Mouse (Mus musculus) R1 (cell line): ENCODE measurements at regions not wholly inside any gene's neighbourhood (a gene's known extent, or its start where the extent isn't known, plus 50 kb on each side); places are given as distances from the start of the nearest gene placed in this dataset.
A peak's percentile ranks its signal among the peaks of the same experiment; 100 is the strongest.

Source experiments
- DNase-seq: peaks from one replicate; pipeline ENCODE4 v3.0.0-alpha.2; 2018; ENCODE audit warnings: low read depth, low spot score

DNA sequence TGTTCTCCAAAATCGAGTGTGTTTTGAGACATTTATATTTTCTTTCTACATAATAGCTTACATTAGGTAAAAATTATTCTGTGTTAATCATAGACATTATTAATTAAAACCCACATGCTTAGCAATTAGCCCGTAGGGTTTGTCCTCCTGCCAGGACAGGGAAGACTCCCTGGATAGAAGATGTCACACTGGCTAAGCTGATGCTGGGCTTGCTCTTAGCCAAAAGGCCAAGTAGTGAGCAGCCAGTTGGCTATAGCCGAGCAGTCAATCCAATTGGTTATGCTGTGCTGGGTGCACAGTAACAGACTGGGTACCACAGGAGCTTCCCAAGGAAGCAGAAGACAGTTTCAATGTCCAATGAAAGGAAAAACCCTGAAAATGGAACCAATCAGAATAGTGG is 166.0 kb upstream of the Rnf219 start:
- no peak for DNase-seq

- DNase-seq: no peak
Observed at GRCm38 (mm10) chr14:104676810-104677209, 154.4 kb upstream of the Rnf219 start.

GRCm38 (mm10) chr14:104661696-104662095 is 139.3 kb upstream of the Rnf219 start:
- no peak for DNase-seq

DNA sequence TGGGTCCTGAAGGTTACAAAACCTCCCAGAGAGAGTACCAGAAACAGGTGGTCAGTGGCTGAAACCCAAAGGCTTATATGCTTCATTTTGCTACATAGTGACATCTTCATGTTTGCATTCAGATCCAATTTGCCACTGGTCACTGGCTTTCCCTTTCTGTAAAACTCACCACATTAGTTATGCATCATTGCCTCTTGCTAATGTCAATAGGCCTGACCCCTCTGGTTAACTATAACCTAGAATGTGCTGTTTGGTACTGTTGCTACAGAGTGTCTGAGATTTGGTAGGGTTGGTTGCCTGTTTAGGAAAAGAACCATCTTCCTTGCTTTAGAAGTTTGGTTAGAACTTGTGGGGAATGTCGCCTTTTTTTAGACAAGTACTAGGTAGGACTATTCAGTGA is 136.3 kb upstream of the Rnf219 start:
- no peak for DNase-seq

DNA sequence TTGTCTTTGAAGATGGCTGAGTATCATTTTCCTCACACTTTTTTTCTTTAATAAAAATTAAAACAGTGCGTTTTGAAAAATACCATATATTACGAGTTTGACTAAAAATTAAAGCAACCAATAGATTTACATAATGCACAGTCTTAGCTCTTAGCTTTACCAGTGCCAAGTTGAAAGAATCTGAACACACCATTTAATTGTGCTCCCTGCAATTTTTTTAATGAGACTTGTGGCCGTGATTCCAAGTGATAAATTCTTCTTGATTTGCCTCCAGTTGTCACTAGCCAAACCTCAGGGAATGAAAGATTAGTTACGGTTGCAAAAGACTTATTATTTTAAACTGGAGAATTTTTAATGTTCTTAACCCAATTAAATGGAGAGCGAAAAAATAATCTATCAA is 127.5 kb upstream of the Rnf219 start:
- DNase-seq: no peak

- DNase-seq: no peak
Observed at GRCm38 (mm10) chr14:104644626-104645025, 122.2 kb upstream of the Rnf219 start.

DNA sequence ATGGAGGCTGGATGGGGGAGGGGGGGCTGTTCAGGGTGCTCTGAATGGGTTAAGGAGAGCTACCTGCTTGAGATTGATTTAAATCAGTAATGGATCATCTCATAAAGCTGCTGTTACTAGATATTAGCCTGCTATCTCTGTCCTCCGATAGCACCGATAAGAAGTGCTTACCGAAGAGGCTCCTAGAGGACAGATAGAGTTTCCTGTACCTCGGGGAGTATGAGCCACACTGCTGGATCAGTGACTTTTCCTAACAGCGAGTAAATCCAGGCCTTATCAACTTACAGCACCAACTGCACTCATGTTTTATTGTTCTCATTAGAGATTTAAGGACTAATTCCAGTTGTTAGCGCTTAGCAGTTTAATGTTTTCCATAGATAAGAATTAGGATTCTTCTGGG is 120.3 kb upstream of the Rnf219 start:
- no peak for DNase-seq

DNA sequence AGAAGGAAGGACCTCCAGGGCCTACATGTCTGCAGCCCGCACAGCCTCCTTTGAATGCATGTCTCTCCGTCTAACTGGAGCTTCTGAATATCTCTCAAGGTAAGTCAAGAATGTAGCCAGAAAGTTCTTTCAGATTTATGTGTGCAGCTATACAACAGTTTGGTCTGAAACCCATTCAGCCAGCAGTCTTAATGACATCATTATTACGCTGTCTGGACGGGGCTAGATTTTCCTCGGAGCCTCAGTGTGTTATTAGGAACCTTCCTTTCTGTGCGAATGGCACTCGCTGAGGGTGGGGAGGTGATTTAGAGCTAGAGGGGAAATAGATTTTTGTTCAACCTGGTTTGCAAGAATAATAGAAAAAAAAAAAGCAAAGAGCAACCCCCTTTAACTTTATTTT is 116.9 kb upstream of the Rnf219 start:
- no peak for DNase-seq

DNA sequence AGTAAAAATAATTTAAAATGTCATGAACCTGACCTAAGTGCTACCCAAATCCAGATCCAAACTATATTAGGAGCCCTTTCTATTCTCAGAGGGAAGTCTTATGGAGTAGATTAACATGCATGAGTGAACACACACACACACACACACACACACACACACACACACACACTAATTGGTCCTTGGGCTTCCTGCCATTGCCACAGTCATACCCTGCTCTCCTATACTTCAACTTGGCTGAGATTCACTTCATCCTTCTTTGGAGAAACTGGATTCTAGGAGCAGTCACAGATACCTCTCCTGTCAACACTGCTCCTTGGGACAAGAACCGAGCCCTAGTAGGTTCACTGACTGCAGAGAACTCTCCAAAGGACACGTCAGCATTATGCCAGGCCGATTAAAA is 89.0 kb upstream of the Rnf219 start:
- DNase-seq: no peak

- DNase-seq: peak; percentile 7
Observed at GRCm38 (mm10) chr14:104610378-104610777, 87.9 kb upstream of the Rnf219 start.

DNA sequence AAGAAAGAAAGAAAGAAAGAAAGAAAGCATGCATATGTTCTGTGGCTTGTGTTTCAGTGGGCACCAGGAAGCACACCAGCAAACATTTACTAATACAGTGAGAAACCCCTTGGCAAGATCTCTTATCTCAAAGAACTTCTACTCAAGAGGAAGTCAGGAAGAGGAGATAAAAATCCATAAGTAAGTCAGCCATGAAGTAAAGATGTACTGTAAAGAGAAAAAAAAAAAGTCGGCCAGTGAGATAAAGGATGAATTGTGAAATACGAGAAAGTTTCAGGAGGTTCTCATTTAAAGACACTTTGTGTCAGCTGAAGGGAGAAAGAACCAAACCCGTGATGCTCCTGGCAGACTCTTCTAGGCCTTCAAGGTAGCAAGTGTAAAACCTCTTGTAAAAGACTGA is 72.4 kb upstream of the Rnf219 start:
- DNase-seq: no peak
